Mouse (Mus musculus) gonadal fat pad, adult 2 months (tissue): ENCODE measurements at regions not wholly inside any gene's neighbourhood (a gene's known extent, or its start where the extent isn't known, plus 50 kb on each side); places are given as distances from the start of the nearest gene placed in this dataset.
"Not testable (repeated sequence)": the region's sequence is repeated elsewhere in the genome, so short reads cannot be mapped to it uniquely, and the experiment has no call there.

ENCODE experiments used
- DNase-seq: peaks from one replicate; pipeline ENCODE4 v3.0.0-alpha.2; 2012; ENCODE audit warnings: low read depth

GRCm38 (mm10) chr2:17845447-17846092 is 114.3 kb upstream of the Nebl start:
- not testable (repeated sequence) for DNase-seq

DNA sequence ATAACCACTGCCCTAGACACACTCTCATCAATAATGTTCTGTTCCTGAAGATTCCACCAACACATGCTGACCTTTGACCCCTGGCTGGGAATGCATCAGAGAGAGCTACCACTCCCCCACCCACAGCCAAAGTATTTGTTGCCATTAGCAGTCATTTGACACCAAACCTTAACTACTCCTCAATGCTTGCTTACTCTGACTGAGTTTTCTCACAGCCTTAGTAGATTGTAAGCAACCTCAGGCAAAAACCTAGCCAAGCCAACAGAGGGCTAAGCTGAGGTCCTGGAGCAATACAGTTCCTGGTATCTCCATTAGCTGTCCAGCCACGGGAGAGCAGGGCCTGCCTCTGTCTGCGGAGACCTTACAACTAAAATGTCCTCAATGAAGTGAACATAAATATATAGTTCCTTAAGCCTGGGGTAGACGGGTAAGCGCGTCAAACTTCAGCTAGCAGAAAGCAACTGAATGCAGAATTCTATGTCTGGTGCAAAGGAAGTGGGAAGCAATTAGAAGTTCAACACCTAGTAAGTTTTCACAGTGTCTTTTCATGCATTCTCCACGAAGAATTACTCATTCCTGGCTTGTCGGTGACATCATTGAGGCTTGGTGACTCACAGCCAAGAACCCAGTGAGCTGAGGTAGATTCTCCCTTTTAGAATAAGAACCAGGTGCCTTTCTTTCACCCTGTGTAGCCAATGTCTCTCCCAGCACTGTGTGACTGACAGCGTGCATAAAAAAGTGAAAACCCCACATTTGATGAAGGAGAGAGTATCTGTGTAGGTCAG is 113.6 kb upstream of the Nebl start:
- no peak for DNase-seq

GRCm38 (mm10) chr2:17841963-17842362 is 110.7 kb upstream of the Nebl start:
- no peak for DNase-seq

GRCm38 (mm10) chr2:17841546-17841945 is 110.3 kb upstream of the Nebl start:
- DNase-seq: no peak

- DNase-seq: no peak
Observed at GRCm38 (mm10) chr2:17840941-17841498, 109.8 kb upstream of the Nebl start.

GRCm38 (mm10) chr2:17839649-17840048 is 108.4 kb upstream of the Nebl start:
- DNase-seq: no peak

GRCm38 (mm10) chr2:17838859-17839581 is 107.8 kb upstream of the Nebl start:
- no peak for DNase-seq

GRCm38 (mm10) chr2:17838381-17838680 is 107.1 kb upstream of the Nebl start:
- DNase-seq: no peak

DNA sequence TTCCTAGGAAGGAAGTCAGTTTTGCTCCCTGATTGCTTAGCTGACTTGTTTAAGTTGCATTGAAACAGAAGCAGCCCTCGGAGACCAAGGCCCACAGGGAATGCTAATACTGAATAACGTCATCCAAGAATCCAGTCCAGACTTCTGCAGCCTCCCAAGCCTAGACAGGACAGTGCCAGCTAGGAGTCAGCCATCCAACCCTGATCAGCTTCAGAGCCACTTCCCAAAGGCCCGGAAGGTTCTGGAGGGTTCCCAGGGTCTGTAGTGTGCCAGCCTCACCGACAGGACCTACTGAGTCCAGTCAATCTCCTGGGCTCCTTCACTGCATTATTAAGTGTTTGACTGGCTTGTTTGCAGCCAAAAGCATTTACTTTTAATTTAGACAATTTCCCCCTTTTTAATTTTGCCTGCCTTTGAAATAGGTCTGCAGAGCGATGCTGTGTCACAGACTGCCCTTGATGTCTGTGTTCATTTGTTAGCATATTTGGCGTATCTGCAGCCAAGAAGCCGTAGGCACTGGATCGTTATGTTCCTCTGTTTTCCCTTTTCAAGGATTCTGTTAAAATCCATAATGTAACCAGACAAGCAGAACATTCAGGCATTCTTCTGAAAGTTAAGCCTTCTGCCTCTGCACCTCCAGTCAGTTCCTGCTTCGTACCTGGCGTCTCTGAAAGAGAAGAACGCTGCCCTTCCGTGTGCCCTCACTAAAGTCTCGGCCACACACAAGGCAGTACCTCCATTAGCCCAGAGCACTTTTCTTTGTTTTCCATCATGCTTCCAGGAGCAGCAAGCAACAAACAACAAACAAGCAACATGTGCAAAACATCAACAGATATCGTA is 106.5 kb upstream of the Nebl start:
- DNase-seq: no peak

GRCm38 (mm10) chr2:17832726-17833125 is 101.5 kb upstream of the Nebl start:
- DNase-seq: no peak

DNA sequence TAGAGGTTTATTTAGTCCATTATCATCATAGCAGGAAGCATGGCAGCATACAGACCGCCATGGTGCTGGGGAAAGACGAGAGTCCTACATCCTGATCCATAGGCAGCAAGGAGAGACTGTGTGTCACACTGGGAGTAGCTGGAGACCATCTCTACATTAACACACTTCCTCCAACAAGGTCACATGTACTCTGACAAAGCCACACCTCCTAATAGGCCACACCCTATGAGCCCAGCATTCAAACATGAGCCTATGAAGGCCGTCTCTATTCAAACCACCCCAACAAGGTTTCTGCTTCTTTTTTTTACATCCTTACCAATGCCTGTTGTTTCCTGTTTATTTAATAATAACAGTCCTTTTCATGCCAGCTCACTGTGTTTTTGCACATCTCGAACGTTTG is 99.0 kb upstream of the Nebl start:
- DNase-seq: no peak

GRCm38 (mm10) chr2:17825271-17825670 is 94.0 kb upstream of the Nebl start:
- DNase-seq: no peak

DNA sequence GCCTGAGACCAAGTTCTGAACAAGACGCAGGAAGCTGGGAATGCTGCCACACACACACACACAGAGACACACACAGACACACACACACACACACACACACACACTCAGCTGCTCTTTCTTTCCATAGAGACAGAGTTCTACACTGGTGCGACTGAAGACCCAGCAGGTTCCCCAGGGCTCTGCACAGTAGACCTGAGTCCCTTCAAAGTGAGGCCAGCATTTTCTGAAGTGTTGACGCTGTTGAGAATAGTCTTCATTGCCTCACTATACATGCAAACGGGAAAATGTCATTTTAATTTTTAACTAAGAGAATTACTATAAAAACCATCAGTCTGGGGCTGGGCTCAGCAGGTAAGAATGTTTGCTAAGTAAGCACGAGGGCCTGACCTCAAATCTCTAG is 92.9 kb upstream of the Nebl start:
- no peak for DNase-seq

DNA sequence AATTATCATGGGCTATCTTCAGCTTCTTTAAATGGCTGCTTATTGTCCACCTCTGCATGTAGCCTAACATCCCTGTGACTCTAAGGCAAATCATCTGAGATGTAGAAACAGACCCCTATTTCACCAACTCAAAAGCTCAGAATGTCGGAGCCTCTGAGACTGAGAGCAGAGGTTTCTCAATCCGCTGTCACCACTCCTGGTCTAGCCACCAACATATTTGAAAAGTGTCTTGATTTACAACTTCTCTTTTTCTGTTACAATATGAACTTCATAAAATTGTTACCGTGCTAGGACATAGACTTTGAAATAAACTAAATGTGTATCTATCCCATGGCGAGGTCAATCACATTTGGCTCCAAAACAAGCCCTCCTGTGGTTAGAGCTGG is 91.3 kb upstream of the Nebl start:
- DNase-seq: no peak

GRCm38 (mm10) chr2:17821878-17822620 is 90.8 kb upstream of the Nebl start:
- DNase-seq: no peak

- DNase-seq: peak; percentile 36
Observed at GRCm38 (mm10) chr2:17811943-17812670, 80.8 kb upstream of the Nebl start.
